In the genomic region with DNA sequence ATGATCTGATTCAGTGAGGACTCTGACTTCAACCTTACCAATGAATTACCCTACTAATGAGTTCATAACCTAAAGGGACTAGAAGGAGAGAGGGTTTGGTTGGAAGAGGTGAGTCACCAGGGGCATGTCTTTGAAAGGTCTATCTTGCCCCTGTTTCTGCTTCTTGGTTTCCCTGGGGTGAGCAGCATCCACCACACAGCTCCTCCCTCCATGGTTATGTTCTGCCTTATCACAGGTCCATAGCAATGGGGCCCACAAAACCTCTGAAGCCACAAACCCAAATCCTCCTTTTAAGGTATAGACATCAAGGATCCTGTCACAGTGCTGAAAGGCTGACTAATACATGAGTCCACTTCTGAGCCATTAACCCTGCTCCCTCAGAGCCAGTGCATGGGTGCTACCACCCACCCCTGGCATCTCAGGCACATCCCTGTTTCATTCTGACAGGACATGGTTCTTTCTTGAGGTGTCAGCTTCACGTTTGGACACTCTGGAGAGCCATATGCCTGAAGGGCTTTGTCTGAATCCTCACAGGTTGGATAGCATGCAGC, we compare ENCODE assay signal across 14 mouse cellular contexts.
"Had no signal": no experiment of that assay in that cellular context is flagged by ENCODE, and none has a peak within 500 bp of the region (broad histone marks: within the 10 kb centered on the region; RNA-seq: fewer than 3 reads in every experiment).

No protein-coding gene starts in this region.

- H3K9ac ChIP-seq: kidney, embryonic 15.5 days; liver, embryonic 15.5 days; neural tube, embryonic 15.5 days had no signal

- H3K9me3 ChIP-seq: kidney, embryonic 15.5 days; limb, embryonic 10.5 days; liver, embryonic 15.5 days; neural tube, embryonic 15.5 days had no signal

- ATAC-seq: midbrain, embryonic 16.5 days had no signal

- DNase-seq: kidney, adult 18-20 months; lung, adult 2 months; right cerebral cortex, adult 18-20 months; thymus, adult 18-20 months had no signal

- H3K27ac ChIP-seq: kidney, embryonic 15.5 days; left cerebral cortex, adult 2 months; liver, embryonic 15.5 days; macrophage; neural tube, embryonic 15.5 days had no signal

- H3K4me3 ChIP-seq: kidney, embryonic 15.5 days; left cerebral cortex, adult 2 months; limb, embryonic 10.5 days; liver, embryonic 15.5 days; megakaryocyte, embryonic 14.5 days; neural tube, embryonic 15.5 days had no signal

- H3K4me2 ChIP-seq: kidney, embryonic 15.5 days; liver, embryonic 11.5 days; liver, embryonic 15.5 days; midbrain, embryonic 11.5 days; neural tube, embryonic 15.5 days had no signal

- H3K4me1 ChIP-seq: liver, embryonic 15.5 days had no signal

- H3K36me3 ChIP-seq: kidney, embryonic 15.5 days; limb, embryonic 10.5 days; liver, embryonic 15.5 days; neural tube, embryonic 15.5 days had no signal

- H3K27me3 ChIP-seq: kidney, embryonic 15.5 days; liver, embryonic 15.5 days had no signal
